Mouse (Mus musculus): Measurements from ENCODE around the gene Tjp2.
"Not testable (repeated sequence)": the region's sequence is repeated elsewhere in the genome, so short reads cannot be mapped to it uniquely, and the experiment has no call there.

DNA sequence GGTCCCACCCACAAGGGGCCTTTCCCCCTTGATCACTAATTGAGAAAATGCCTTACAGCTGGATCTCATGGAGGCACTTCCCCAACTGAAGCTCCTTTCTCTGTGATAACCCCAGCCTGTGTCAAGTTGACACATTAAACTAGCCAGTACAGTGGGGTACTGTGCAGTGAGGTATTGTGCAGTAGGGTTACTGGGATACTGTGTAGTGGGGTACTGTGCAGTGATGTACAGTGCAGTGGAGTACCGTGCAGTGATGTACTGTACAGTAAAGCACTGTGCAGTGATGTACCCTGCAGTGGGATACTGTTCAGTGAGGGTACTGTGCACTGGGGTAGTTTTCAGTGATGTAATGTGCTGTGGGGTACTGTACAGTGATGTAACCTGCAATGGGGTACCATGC, 7.5 kb upstream of the Tjp2 start:
- not testable (repeated sequence) for TF ChIP-seq CTCF (IDR thresholded peaks at IDR 0.05; ENCODE audit: low read depth); EP300 (optimal IDR thresholded peaks at IDR 0.05)

All from stomach, postnatal 0 days (tissue).